Mouse (Mus musculus) layer of hippocampus, adult 8-10 months (tissue): ENCODE measurements at regions not wholly inside any gene's neighbourhood (a gene's known extent, or its start where the extent isn't known, plus 50 kb on each side); places are given as distances from the start of the nearest gene placed in this dataset.

Source experiments
- DNase-seq, 2 experiments: peaks; one replicate each; pipeline ENCODE4 v3.0.0; 2022; ENCODE audit warnings: low spot score in 2 of 2

GRCm38 (mm10) chr7:58557535-58557934, 98.4 kb upstream of the Atp10a start:
- no peak for DNase-seq

DNA sequence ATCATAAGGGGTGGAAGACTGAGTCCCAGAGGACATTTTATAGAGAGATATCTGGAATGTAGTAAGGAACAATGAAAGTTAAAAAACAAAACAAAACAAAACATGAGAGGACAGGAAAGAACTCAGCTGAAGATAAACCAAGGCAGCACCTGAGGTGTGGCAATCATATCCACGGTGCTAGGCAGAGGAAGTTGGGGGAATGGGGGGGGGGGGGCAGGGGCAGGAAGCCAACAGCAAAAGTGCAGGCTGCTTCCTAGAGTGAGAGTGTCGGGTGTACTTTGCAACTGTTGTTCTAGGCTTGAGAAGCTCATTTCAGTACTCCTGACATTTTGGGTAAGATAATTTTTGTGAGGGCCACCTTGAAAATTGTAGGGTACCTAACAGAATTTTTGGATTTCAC, 87.2 kb upstream of the Atp10a start:
- no peak for DNase-seq

- peak in 1 of 2 experiments; percentile 16 for DNase-seq
Measured at GRCm38 (mm10) chr7:58584241-58584820, 71.6 kb upstream of the Atp10a start.

DNA sequence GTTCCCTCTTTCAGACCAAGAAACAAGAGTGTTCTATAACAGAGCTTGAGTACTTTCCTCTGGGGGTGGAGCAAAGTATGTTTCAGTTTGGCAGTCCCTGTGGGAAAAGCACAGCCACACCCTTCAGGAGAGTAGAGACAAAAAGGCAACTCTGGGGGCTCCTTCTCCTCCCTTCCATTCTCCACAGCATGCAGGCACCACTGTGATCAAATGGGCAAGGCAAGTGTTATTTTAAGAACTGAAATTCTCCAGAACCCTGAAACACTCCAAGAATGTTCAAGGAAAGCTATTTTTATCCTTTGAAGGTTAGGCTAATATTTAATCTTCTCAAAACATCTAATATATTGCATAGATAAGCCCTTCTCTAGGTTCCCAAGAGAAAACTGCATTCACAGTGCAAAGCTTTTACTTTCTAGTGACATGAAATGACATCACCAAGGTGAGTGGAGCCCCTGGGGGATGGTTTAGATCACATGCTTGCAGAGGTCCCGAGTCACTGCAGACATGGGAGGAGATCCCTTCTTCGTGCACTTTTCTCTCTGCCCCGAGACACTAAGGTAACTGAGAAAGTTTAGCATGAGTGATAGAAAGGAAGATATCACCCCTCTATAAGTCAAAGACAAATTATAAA, 70.2 kb upstream of the Atp10a start:
- DNase-seq = no peak

DNA sequence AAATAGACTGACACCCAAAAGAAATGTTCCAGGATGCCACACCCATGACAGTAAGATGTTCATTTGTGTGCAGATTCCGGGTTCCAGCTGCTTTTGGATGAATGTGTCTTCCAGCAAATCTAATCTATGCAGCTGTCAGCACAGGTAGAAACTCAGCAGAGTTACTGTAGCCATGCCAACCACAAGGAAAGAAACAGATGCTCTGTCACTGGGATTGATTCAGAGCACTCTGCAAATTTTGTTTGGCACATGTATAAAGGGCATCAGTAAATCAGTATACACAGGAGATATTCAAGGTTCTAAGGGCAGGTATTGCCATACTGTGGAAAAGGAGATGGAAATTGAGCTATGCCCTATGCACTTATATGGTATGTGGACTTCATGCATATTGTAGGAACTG, 60.0 kb upstream of the Atp10a start:
- no peak for DNase-seq
